Mouse (Mus musculus) erythroblast, adult 5-6 weeks (primary cell): ENCODE data around the gene Gps2. TPM values are rescaled to one million over a fixed set of nuclear protein-coding genes. Genes with fewer than 3 reads are reported as not detected.
A peak's percentile ranks its signal among the peaks of the same experiment; 100 is the strongest.
"Not testable (repeated sequence)": the region's sequence is repeated elsewhere in the genome, so short reads cannot be mapped to it uniquely, and the experiment has no call there.

Experiments used
- ATAC-seq: replicated peaks from 2 replicates; pipeline ENCODE4 v1.8.0; 2016; ENCODE audit warnings: moderate number of reproducible peaks, mild to moderate bottlenecking, moderate TSS enrichment, inconsistent platforms; ENCODE audit not compliant: poor library complexity, low FRiP score, severe bottlenecking
- total RNA-seq, 2 experiments: library from RNA; stranded (forward) in 1 of 2; stranded (reverse) in 1 of 2; fragments of 150-400 nt in 1 of 2; fragments of 200-764, 138-1000 nt in 1 of 2; gene quantifications; 2 replicates each; pipeline versions ENCODE4 v1.2.3 to v1.2.4; 2015 to 2017; ENCODE audit warnings: low replicate concordance in 2 of 2

Gene Gps2
- total RNA-seq, 2 experiments from 2014 or later, result 52.9 to 102 TPM

GRCm38 (mm10) chr11:69914917-69915430 is 1.3 kb downstream of the Gps2 start:
- no peak for ATAC-seq

DNA sequence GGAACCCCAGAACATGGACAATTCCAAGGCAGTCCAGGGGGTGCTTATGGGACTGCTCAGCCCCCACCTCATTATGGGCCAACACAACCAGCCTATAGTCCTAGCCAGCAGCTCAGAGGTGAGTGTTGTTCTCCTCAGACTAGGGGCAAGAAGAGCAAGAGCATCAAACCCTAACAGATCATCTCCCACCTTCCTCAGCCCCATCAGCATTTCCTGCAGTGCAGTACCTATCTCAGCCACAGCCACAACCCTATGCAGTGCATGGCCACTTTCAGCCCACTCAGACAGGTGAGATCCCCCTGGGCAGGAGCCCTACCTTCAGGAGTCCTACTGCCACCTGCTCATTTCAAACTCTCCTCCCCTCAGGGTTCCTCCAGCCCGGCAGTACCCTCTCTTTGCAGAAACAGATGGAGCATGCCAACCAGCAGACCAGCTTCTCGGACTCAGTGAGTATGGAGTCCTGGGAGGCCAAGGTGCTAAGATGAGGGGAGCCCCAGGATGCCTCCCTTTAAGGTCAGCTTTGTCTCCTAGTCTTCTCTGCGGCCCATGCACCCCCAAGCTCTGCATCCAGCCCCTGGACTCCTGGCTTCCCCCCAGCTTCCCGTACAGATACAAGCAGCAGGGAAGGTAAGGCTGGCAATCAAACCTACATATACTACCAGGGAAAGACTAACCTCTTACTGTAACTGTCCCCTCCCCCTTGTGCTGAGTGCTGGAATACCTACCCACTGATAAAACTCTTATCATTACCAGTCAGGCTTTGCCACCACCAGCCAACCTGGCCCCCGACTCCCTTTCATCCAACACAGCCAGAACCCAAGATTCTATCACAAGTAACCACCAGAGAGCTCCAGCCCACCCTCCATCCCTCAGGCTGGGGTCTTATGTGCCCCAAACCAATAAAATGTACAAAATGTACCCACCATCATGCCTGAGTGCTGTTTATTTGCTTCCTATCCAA is 2.3 kb downstream of the Gps2 start:
- peak; percentile 59 for ATAC-seq

- not testable (repeated sequence) for ATAC-seq
Measured at GRCm38 (mm10) chr11:69916652-69917378, 3.1 kb downstream of the Gps2 start.

GRCm38 (mm10) chr11:69917379-69917948 is 3.8 kb downstream of the Gps2 start:
- no peak for ATAC-seq

- ATAC-seq, result no peak
Measured at GRCm38 (mm10) chr11:69918118-69918517, 4.4 kb downstream of the Gps2 start.

DNA sequence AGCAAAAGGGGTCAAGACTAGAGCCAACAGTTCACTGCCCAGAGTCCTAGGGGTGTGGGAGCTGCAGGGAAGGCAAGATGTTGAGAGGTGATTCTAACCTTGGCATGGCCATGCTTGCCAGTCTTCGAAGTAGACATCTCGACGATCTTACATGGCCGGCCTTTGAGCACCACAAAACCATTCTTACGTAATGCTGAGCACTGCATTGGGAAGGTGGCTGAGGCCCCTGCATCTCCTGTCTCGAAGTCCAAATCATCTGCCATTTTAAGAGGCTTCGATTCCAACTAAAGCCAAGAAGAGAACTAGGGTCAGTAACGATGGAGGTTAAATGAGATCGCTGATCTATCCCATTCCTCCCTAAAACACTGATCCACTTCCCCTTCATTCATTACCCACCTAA is 5.4 kb downstream of the Gps2 start:
- no peak for ATAC-seq

DNA sequence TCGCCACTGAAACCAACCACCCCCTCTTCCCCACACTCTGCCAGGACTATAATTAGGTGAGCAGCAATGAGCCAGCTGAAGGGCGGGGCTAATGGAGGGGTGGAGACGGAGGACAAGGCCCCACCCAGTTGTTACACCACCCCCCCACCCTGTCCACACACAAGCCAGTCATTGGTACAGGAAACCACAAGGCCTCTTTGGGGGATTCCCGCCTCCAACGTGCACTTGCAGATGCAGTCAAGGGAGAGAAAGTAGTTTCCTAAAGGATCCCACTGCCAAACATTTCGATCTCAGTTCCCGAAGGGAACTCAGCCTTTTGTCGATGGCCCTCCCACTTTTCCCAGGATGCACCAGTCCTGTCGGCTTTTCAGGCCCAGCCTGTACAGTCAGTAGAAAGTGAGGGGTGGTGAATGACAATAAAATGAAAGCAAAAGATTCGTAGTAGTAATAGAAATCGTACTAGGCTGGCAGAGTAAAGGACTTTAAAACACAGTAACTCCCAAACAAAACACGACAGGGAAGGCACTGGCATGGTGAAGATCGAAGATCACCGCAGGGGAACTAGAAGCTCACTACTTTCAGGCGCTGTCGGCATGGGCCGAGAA is 6.1 kb downstream of the Gps2 start:
- peak; percentile 61 for ATAC-seq

- no peak for ATAC-seq
Measured at GRCm38 (mm10) chr11:69920266-69921031, 6.8 kb downstream of the Gps2 start.

DNA sequence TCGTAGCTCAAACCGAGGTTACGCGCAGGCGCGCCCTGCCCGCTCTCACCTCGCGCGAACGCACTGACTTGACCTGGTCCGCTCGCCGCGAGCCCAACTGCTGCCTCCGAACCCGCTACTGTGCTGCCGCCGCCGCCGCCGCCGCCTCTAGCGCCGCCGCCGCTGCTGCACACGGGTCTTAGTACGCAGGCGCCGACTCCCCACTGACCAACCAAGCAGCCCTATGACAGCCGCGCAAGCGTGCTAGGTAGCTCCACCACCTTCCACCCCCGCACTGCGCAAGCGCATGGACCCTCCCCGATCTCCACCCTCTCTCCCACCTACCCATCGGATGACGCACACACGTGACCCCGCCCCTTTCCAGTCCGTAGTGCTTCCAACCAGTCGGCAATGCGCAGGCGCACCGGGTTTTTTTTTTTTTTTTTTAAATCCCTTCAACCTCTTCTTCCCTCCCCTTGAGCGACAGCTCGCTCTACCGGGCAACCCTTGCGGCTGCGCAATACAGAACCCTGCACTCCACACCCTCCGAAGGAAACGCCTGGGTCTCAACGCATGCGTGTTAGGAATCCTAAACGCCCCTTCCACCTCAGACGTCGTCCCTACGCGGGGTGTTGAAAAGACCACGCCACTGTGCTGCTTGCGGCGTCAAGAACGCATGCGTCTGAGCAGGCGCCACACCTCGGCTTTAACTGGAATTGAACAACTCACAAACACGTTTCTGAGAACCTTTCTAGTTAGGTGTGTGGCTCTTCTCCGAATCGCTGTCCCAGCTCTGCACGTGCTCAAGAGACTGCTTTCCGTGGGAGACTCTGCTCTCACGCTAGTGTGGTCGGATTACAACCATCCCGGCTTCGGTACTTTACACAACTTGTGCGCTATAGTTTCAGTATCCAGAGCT is 7.7 kb downstream of the Gps2 start, which contains the start of gene Eif5a:
Eif5a (minus strand) TSS at position 845 of the 898 bp plus-strand sequence.
- ATAC-seq, result peak; percentile 75

DNA sequence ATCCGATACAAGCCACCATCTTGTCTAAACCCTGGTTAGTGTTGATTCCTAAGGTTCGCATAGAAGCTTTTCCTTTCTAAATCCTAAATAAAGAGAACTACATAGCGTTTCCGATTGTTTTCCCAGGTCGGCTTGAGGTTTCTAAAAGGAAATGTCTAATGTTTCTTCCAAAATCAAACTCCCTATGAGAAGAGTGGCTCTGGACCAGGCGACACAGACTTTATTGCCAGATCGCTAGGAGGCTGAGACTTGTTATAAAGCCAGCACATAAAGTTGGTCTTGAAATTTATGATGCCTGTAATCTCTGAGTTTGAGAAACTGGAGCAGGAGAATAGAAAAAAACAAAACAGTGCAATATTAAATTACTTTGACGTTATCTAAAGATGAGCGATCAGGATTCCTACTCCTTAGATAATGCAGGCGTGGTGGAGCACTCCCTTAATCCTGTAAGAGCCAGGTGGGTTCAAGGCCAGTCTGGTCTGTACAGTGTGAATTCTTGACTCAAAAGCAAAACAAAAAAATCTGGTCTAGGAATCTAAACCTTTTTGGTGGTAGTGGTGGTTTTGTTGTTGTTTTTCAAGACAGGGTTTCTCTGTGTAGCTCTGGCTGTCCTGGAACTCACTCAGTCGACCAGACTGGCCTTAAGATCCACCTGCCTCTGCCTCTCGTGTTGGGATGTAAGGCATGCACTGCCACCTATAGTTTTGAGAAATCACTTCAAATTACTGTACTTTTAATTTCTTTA is 8.5 kb downstream of the Gps2 start:
- ATAC-seq, result no peak

- no peak for ATAC-seq
Measured at GRCm38 (mm10) chr11:69922796-69923195, 9.1 kb downstream of the Gps2 start.

GRCm38 (mm10) chr11:69927501-69927900 is 13.8 kb downstream of the Gps2 start:
- ATAC-seq, result no peak

GRCm38 (mm10) chr11:69929712-69930111 is 16.0 kb downstream of the Gps2 start:
- no peak for ATAC-seq

- ATAC-seq, result not testable (repeated sequence)
Measured at GRCm38 (mm10) chr11:69930176-69930575, 16.5 kb downstream of the Gps2 start.

DNA sequence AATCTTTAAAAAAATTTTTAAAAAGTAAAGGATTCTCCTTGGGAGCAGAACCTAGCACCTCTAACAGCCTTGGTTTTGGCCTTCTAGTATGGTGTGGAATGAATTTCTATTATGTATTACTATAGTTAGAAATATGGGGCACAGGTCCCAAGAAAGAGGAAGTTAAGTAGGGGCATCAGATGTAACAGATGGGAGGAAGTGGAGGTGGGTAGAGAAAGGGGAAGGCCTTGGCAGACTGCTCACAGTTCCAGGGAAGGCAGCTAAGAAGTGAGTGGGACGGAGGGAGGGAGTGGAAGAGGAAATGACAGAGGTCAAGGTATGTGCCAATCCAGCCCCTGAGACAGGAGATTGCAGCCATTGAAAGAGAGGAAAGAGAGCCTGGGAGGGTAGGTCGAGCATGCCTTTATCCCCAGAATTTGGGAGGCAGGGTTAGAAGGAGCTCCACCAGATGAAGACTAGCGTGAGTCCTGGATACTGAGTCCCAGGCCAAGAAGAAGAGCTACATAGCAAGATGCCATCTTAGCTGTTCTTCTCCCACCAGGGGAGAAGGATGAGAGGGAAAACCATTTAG is 17.4 kb downstream of the Gps2 start:
- ATAC-seq, result no peak

- ATAC-seq, result no peak
Measured at GRCm38 (mm10) chr11:69931769-69932168, 18.1 kb downstream of the Gps2 start.

GRCm38 (mm10) chr11:69932254-69932653 is 18.6 kb downstream of the Gps2 start:
- ATAC-seq, result no peak
